Comparison of ENCODE assay signal across 37 mouse cellular contexts in the genomic region with DNA sequence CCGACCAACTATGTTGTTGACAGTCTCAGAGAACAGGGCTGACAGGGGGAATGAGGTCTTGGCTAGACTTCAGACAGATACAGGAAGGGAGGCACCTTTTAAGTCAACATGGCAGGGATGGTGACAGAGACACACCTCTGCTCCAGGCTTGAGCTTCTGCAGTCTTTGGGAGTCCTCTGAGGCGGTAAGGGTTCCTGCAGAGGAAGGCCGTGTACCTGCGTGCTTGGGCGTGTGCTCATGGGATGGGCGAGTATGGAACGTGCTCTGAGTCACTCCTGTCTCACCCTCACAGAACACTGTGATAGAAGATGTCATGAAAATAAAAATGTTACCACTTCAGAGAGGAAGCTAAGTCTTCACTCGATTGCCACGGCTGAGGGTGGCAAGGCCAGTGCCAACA. TPM values are rescaled to one million over a fixed set of nuclear protein-coding genes. Genes with fewer than 3 reads are reported as not detected.
DNase-seq lines count a peak whose midpoint lies in the region; ATAC-seq and TF ChIP-seq lines count a peak whose summit lies in the region.
"Had no signal": no experiment of that assay in that cellular context is flagged by ENCODE, and none has a peak within 500 bp of the region (broad histone marks: within the 10 kb centered on the region; RNA-seq: fewer than 3 reads in every experiment).

No protein-coding gene starts in this region.

- TF ChIP-seq CTCF in lung, adult 2 months (IDR thresholded peaks at IDR 0.05; ENCODE audit: insufficient read depth, low read length): no peak

- peaks cover 63% of the 10 kb centered on the region for H3K36me3 ChIP-seq in forebrain, embryonic 10.5 days (replicated peaks)
- H3K36me3 ChIP-seq in forebrain, embryonic 14.5 days (ENCODE audit: control insufficient read depth, insufficient read depth, low read length): peaks cover 57% of the 10 kb centered on the region
- peaks cover 22% of the 10 kb centered on the region; the same call in 1 of the 2 replicates for H3K36me3 ChIP-seq in intestine, embryonic 15.5 days
- peaks cover 19% of the 10 kb centered on the region for H3K36me3 ChIP-seq in stomach, embryonic 15.5 days
- H3K36me3 ChIP-seq: G1E had no signal

- H3K9me3 ChIP-seq in forebrain, embryonic 10.5 days: no peaks in the 10 kb centered on the region
- no peaks in the 10 kb centered on the region for H3K9me3 ChIP-seq in forebrain, embryonic 14.5 days (replicated peaks; ENCODE audit: control insufficient read depth, low read length)
- H3K9me3 ChIP-seq in intestine, embryonic 15.5 days: no peaks in the 10 kb centered on the region
- H3K9me3 ChIP-seq in stomach, embryonic 15.5 days: no peaks in the 10 kb centered on the region
- H3K9me3 ChIP-seq: forebrain, embryonic 13.5 days; G1E; heart, embryonic 15.5 days; limb, embryonic 12.5 days; liver, embryonic 12.5 days; midbrain, embryonic 15.5 days had no signal

- no peak for ATAC-seq in forebrain, embryonic 14.5 days
- peak; percentile 48; the same call in 1 of the 2 replicates for ATAC-seq in intestine, embryonic 15.5 days
- peak; percentile 62; the same call in 1 of the 2 replicates for ATAC-seq in stomach, embryonic 15.5 days (ENCODE audit: insufficient read depth, low FRiP score, low read depth)
- ATAC-seq in erythroblast, adult 5-6 weeks (replicated peaks; ENCODE audit: low FRiP score, poor library complexity, severe bottlenecking): no peak
- ATAC-seq: forebrain, embryonic 13.5 days; inflammation-experienced regulatory T-cells, adult 6 months; liver, embryonic 12.5 days; midbrain, embryonic 15.5 days had no signal

- no peak for TF ChIP-seq POLR2A in lung, adult 2 months (IDR thresholded peaks at IDR 0.05; ENCODE audit: borderline replicate concordance, extremely low read depth, low read depth, low read length)

- H3K9ac ChIP-seq in forebrain, embryonic 14.5 days (ENCODE audit: low read length): no peak overlapping the region
- H3K9ac ChIP-seq in intestine, embryonic 15.5 days: no peak overlapping the region
- H3K9ac ChIP-seq in stomach, embryonic 15.5 days: no peak overlapping the region
- H3K9ac ChIP-seq: forebrain, embryonic 13.5 days; heart, embryonic 15.5 days; hindbrain, embryonic 14.5 days; limb, embryonic 12.5 days; liver, embryonic 12.5 days; midbrain, embryonic 15.5 days had no signal

- H3K4me2 ChIP-seq in forebrain, embryonic 14.5 days (ENCODE audit: low read length): no peak overlapping the region
- H3K4me2 ChIP-seq in intestine, embryonic 15.5 days (replicated peaks): no peak overlapping the region
- no peak overlapping the region for H3K4me2 ChIP-seq in stomach, embryonic 15.5 days
- H3K4me2 ChIP-seq: forebrain, embryonic 13.5 days; heart, embryonic 15.5 days; hindbrain, embryonic 14.5 days; limb, embryonic 12.5 days; liver, embryonic 12.5 days; midbrain, embryonic 15.5 days had no signal

- H3K27me3 ChIP-seq in forebrain, embryonic 10.5 days (ENCODE audit: poor library complexity, severe bottlenecking): no peaks in the 10 kb centered on the region
- no peaks in the 10 kb centered on the region for H3K27me3 ChIP-seq in forebrain, embryonic 14.5 days (replicated peaks; ENCODE audit: control insufficient read depth, insufficient read depth, low read length)
- H3K27me3 ChIP-seq in intestine, embryonic 15.5 days (replicated peaks): no peaks in the 10 kb centered on the region
- no peaks in the 10 kb centered on the region for H3K27me3 ChIP-seq in stomach, embryonic 15.5 days (replicated peaks)
- H3K27me3 ChIP-seq: forebrain, embryonic 13.5 days; heart, embryonic 15.5 days; limb, embryonic 12.5 days; liver, embryonic 12.5 days; midbrain, embryonic 15.5 days had no signal

- DNase-seq in forebrain, embryonic 10.5 days (ENCODE audit: extremely low spot score, low spot score): peak; percentile 4
- no peak for DNase-seq in forebrain, embryonic 14.5 days (ENCODE audit: low spot score)
- DNase-seq in lung, adult 2 months: peak; percentile 15
- DNase-seq in lung, postnatal 25 days (ENCODE audit: low spot score): no peak
- DNase-seq: B cell, adult 2 months; cerebellum, adult 11 months; cerebellum, adult 9-11 months; gastrocnemius, adult 2 months; heart, postnatal 36 days; layer of hippocampus, postnatal 36 days; lung, postnatal 4 days; thymus, adult 2 months had no signal

- no peaks in the 10 kb centered on the region for H3K4me1 ChIP-seq in forebrain, embryonic 10.5 days
- no peaks in the 10 kb centered on the region for H3K4me1 ChIP-seq in forebrain, embryonic 14.5 days (ENCODE audit: control insufficient read depth, insufficient read depth, low read length)
- peaks cover 5% of the 10 kb centered on the region for H3K4me1 ChIP-seq in lung, adult 2 months (ENCODE audit: control insufficient read depth, insufficient read depth, low read length)
- no peaks in the 10 kb centered on the region for H3K4me1 ChIP-seq in intestine, embryonic 15.5 days (replicated peaks)
- H3K4me1 ChIP-seq in stomach, embryonic 15.5 days: no peaks in the 10 kb centered on the region
- H3K4me1 ChIP-seq: liver, embryonic 12.5 days; midbrain, embryonic 15.5 days had no signal

- WGBS in forebrain, embryonic 10.5 days: 94% methylated on average over 9 of the region's 9 CpGs
- WGBS in forebrain, embryonic 14.5 days: 94% methylated on average over 9 of the region's 9 CpGs
- WGBS in lung, adult 2 months: 69% methylated on average over 9 of the region's 9 CpGs
- WGBS in intestine, embryonic 15.5 days: 88% methylated on average over 9 of the region's 9 CpGs
- WGBS in stomach, embryonic 15.5 days: 77% methylated on average over 9 of the region's 9 CpGs

- no peak overlapping the region for H3K4me3 ChIP-seq in forebrain, embryonic 10.5 days
- H3K4me3 ChIP-seq in forebrain, embryonic 14.5 days (ENCODE audit: low read depth, low read length): no peak overlapping the region
- no peak overlapping the region for H3K4me3 ChIP-seq in lung, adult 2 months (replicated peaks; ENCODE audit: extremely low read depth, low read depth, low read length)
- H3K4me3 ChIP-seq in intestine, embryonic 15.5 days (replicated peaks): no peak overlapping the region
- no peak overlapping the region for H3K4me3 ChIP-seq in stomach, embryonic 15.5 days (replicated peaks)
- H3K4me3 ChIP-seq: erythroblast, embryonic 14.5 days; forebrain, embryonic 13.5 days; gastrocnemius, adult 2 months; heart, embryonic 15.5 days; limb, embryonic 12.5 days; liver, embryonic 12.5 days; midbrain, embryonic 15.5 days; myocyte had no signal

- H3K27ac ChIP-seq in forebrain, embryonic 10.5 days: no peak overlapping the region
- H3K27ac ChIP-seq in forebrain, embryonic 14.5 days (ENCODE audit: low read depth, low read length): no peak overlapping the region
- H3K27ac ChIP-seq in intestine, embryonic 15.5 days: no peak overlapping the region
- H3K27ac ChIP-seq in stomach, embryonic 15.5 days: peak overlapping the region; percentile 51; the same call in 1 of the 2 replicates
- H3K27ac ChIP-seq: forebrain, embryonic 13.5 days; gastrocnemius, adult 2 months; heart, embryonic 15.5 days; hindbrain, embryonic 14.5 days; kidney, postnatal 0 days; limb, embryonic 12.5 days; liver, embryonic 12.5 days; midbrain, embryonic 15.5 days had no signal

RNA-seq across cellular contexts. Expression of gene Plxnb1, which starts 24.4 kb away (rescaled TPM):
- polyA plus RNA-seq in forebrain, embryonic 10.5 days (2016; fragmentation: Nextera tagmentation; extraction: Ambion mirVana): 27.0 and 28.9 TPM in 2 replicates
- 13.9 and 15.7 TPM in 2 replicates for polyA plus RNA-seq in forebrain, embryonic 14.5 days (2014; fragmentation: Nextera tagmentation; extraction: Ambion mirVana)
- polyA plus RNA-seq in lung, adult 2 months (2012; rRNA removed): 54.1 and 61.4 TPM in 2 replicates
- polyA plus RNA-seq in intestine, embryonic 15.5 days (2015; fragmentation: Nextera tagmentation; extraction: Ambion mirVana): 7.1 TPM in 2 replicates
- polyA plus RNA-seq in stomach, embryonic 15.5 days (2015; fragmentation: Nextera tagmentation; extraction: Ambion mirVana): 12.8 and 13.3 TPM in 2 replicates
- not detected in 2 replicates for total RNA-seq in erythroblast, adult 5-6 weeks (2015; ENCODE audit: low replicate concordance)
- total RNA-seq in erythroblast, adult 5-6 weeks (2017; ENCODE audit: low replicate concordance): not detected in 2 replicates
- total RNA-seq: megakaryocyte-erythroid progenitor cell, adult 5-6 weeks had no signal
- polyA plus RNA-seq: G1E had no signal

RNA-seq across cellular contexts. Expression of gene Tma7, which starts 37.2 kb away (rescaled TPM):
- polyA plus RNA-seq in forebrain, embryonic 10.5 days (2016; fragmentation: Nextera tagmentation; extraction: Ambion mirVana): 793 and 804 TPM in 2 replicates
- 652 and 758 TPM in 2 replicates for polyA plus RNA-seq in forebrain, embryonic 14.5 days (2014; fragmentation: Nextera tagmentation; extraction: Ambion mirVana)
- polyA plus RNA-seq in lung, adult 2 months (2012; rRNA removed): 13.4 and 19.0 TPM in 2 replicates
- polyA plus RNA-seq in intestine, embryonic 15.5 days (2015; fragmentation: Nextera tagmentation; extraction: Ambion mirVana): 619 and 707 TPM in 2 replicates
- polyA plus RNA-seq in stomach, embryonic 15.5 days (2015; fragmentation: Nextera tagmentation; extraction: Ambion mirVana): 586 and 587 TPM in 2 replicates
- total RNA-seq in erythroblast, adult 5-6 weeks (2015; ENCODE audit: low replicate concordance): 104 and 108 TPM in 2 replicates
- total RNA-seq in erythroblast, adult 5-6 weeks (2017; ENCODE audit: low replicate concordance): 44.6 and 57.0 TPM in 2 replicates

RNA-seq across cellular contexts. Expression of gene Ccdc51, which starts 37.3 kb away (rescaled TPM):
- polyA plus RNA-seq in forebrain, embryonic 10.5 days (2016; fragmentation: Nextera tagmentation; extraction: Ambion mirVana): 13.3 and 14.7 TPM in 2 replicates
- polyA plus RNA-seq in forebrain, embryonic 14.5 days (2014; fragmentation: Nextera tagmentation; extraction: Ambion mirVana): 19.4 and 21.2 TPM in 2 replicates
- 3.5 and 3.7 TPM in 2 replicates for polyA plus RNA-seq in lung, adult 2 months (2012; rRNA removed)
- 16.1 and 17.2 TPM in 2 replicates for polyA plus RNA-seq in intestine, embryonic 15.5 days (2015; fragmentation: Nextera tagmentation; extraction: Ambion mirVana)
- polyA plus RNA-seq in stomach, embryonic 15.5 days (2015; fragmentation: Nextera tagmentation; extraction: Ambion mirVana): 14.7 and 16.3 TPM in 2 replicates
- total RNA-seq in erythroblast, adult 5-6 weeks (2015; ENCODE audit: low replicate concordance): 2.5 TPM in 1 of 2 replicates, not detected in the other
- 3.7 and 4.3 TPM in 2 replicates for total RNA-seq in erythroblast, adult 5-6 weeks (2017; ENCODE audit: low replicate concordance)

RNA-seq across cellular contexts. Expression of gene Fbxw21, which starts 42.3 kb away (rescaled TPM):
- polyA plus RNA-seq in forebrain, embryonic 10.5 days (2016; fragmentation: Nextera tagmentation; extraction: Ambion mirVana): not detected in 2 replicates
- polyA plus RNA-seq in forebrain, embryonic 14.5 days (2014; fragmentation: Nextera tagmentation; extraction: Ambion mirVana): not detected in 2 replicates
- polyA plus RNA-seq in lung, adult 2 months (2012; rRNA removed): not detected in 2 replicates
- not detected in 2 replicates for polyA plus RNA-seq in intestine, embryonic 15.5 days (2015; fragmentation: Nextera tagmentation; extraction: Ambion mirVana)
- polyA plus RNA-seq in stomach, embryonic 15.5 days (2015; fragmentation: Nextera tagmentation; extraction: Ambion mirVana): not detected in 2 replicates
- not detected in 2 replicates for total RNA-seq in erythroblast, adult 5-6 weeks (2015; ENCODE audit: low replicate concordance)
- 0.28 TPM in 1 of 2 replicates, not detected in the other for total RNA-seq in erythroblast, adult 5-6 weeks (2017; ENCODE audit: low replicate concordance)
- total RNA-seq: adrenal gland, postnatal 36 days; CH12.LX; common myeloid progenitor, adult 5-6 weeks; gastrocnemius, adult 2 months; heart, postnatal 36 days; layer of hippocampus, adult 8-10 months; layer of hippocampus, postnatal 36 days; left cerebral cortex, postnatal 10 days; megakaryocyte-erythroid progenitor cell, adult 5-6 weeks had no signal
- polyA plus RNA-seq: erythroblast, embryonic 14.5 days; forebrain, embryonic 13.5 days; frontal cortex, adult 2 months; G1E; gonadal fat pad, adult 2 months; heart, embryonic 15.5 days; hindbrain, embryonic 14.5 days; inflammation-experienced regulatory T-cells, adult 6 months; kidney, postnatal 0 days; limb, embryonic 12.5 days; liver, embryonic 12.5 days; midbrain, embryonic 15.5 days; myocyte; neural tube, embryonic 14.5 days; spleen, adult 2 months; thymus, adult 2 months; urinary bladder, adult 2 months had no signal

RNA-seq across cellular contexts. Expression of gene Atrip, which starts 45.6 kb away (rescaled TPM):
- polyA plus RNA-seq in forebrain, embryonic 10.5 days (2016; fragmentation: Nextera tagmentation; extraction: Ambion mirVana): 34.9 and 35.0 TPM in 2 replicates
- 27.3 and 29.6 TPM in 2 replicates for polyA plus RNA-seq in forebrain, embryonic 14.5 days (2014; fragmentation: Nextera tagmentation; extraction: Ambion mirVana)
- 18.8 and 21.9 TPM in 2 replicates for polyA plus RNA-seq in lung, adult 2 months (2012; rRNA removed)
- 21.3 and 22.4 TPM in 2 replicates for polyA plus RNA-seq in intestine, embryonic 15.5 days (2015; fragmentation: Nextera tagmentation; extraction: Ambion mirVana)
- polyA plus RNA-seq in stomach, embryonic 15.5 days (2015; fragmentation: Nextera tagmentation; extraction: Ambion mirVana): 24.7 and 26.1 TPM in 2 replicates
- total RNA-seq in erythroblast, adult 5-6 weeks (2015; ENCODE audit: low replicate concordance): 4.2 TPM in 1 of 2 replicates, not detected in the other
- 4.8 and 10.6 TPM in 2 replicates for total RNA-seq in erythroblast, adult 5-6 weeks (2017; ENCODE audit: low replicate concordance)

Comparison
In these comparisons a context has a peak if more than half of its experiments do, and no peak if none do; other contexts are left out.
1. DNase-seq: peak in forebrain, embryonic 10.5 days (single experiment) and lung, adult 2 months (single experiment); none in forebrain, embryonic 14.5 days (single experiment) and lung, postnatal 25 days (single experiment).
2. ATAC-seq: peak in intestine, embryonic 15.5 days (single experiment) and stomach, embryonic 15.5 days (single experiment); none in forebrain, embryonic 14.5 days (single experiment) and erythroblast, adult 5-6 weeks (single experiment).
3. RNA of gene Tma7, which starts 37.2 kb away (polyA plus RNA-seq): 793 to 804 TPM in forebrain, embryonic 10.5 days, 652 to 758 TPM in forebrain, embryonic 14.5 days, 619 to 707 TPM in intestine, embryonic 15.5 days and 586 to 587 TPM in stomach, embryonic 15.5 days; 13.4 to 19.0 TPM in lung, adult 2 months; every median in the first group is over 10 times any median in the second.